Mouse (Mus musculus) CH12.LX (cell line): Measurements from ENCODE around the gene Rgs14. TPM values are rescaled to one million over a fixed set of nuclear protein-coding genes. Genes with fewer than 3 reads are reported as not detected.

ENCODE experiments used
- DNase-seq: peaks from one replicate; pipeline ENCODE4 v3.0.0-alpha.2; 2013; ENCODE audit errors: extremely low read depth
- H3K27ac ChIP-seq: 2 replicates; pipeline ENCODE4 v1.5.1; 2012; ENCODE audit warnings: low read depth, mild to moderate bottlenecking, control low read depth, moderate library complexity; ENCODE audit not compliant: insufficient read depth
- H3K27me3 ChIP-seq: replicated peaks from 2 replicates; pipeline ENCODE3; 2012; ENCODE audit warnings: inconsistent platforms
- H3K36me3 ChIP-seq, 2 experiments: replicated peaks in 1 of 2; 2 replicates each; pipeline versions ENCODE3 to v1.6.1; 2012; ENCODE audit warnings: inconsistent platforms in 1 of 2, low read length in 1 of 2, mild to moderate bottlenecking in 1 of 2, mixed read lengths in 1 of 2, moderate library complexity in 1 of 2; ENCODE audit not compliant: control insufficient read depth in 1 of 2, insufficient read depth in 1 of 2
- H3K4me1 ChIP-seq, 2 experiments: 2 replicates each; pipeline ENCODE4 v1.6.1; 2012; ENCODE audit warnings: inconsistent platforms in 1 of 2, moderate library complexity in 1 of 2; ENCODE audit not compliant: insufficient read depth in 2 of 2, control insufficient read depth in 1 of 2
- H3K4me2 ChIP-seq: 2 replicates; pipeline ENCODE4 v1.6.1; 2012; ENCODE audit warnings: low read depth, mild to moderate bottlenecking, control low read depth; ENCODE audit not compliant: poor library complexity, insufficient read depth, severe bottlenecking
- H3K4me3 ChIP-seq, 3 experiments: fragments of 150-350 bp in 1 of 3; sonication (generic) in 1 of 3; replicated peaks in 1 of 3; 2 replicates each; pipeline versions ENCODE3 to v1.5.1; 2011 to 2012; ENCODE audit warnings: low read depth in 2 of 3, low read length in 2 of 3, mild to moderate bottlenecking in 2 of 3, moderate library complexity in 2 of 3, control low read depth in 1 of 3, improper control_type of control experiment in 1 of 3, inconsistent platforms in 1 of 3, mixed read lengths in 1 of 3; ENCODE audit not compliant: poor library complexity in 1 of 3
- H3K79me2 ChIP-seq: replicated peaks from 2 replicates; pipeline ENCODE4 v1.6.1; 2012; ENCODE audit warnings: mild to moderate bottlenecking, moderate library complexity; ENCODE audit not compliant: control insufficient read depth, poor library complexity, insufficient read depth, severe bottlenecking; ENCODE audit errors: extremely low read depth
- H3K9ac ChIP-seq: 2 replicates; pipeline ENCODE4 v1.6.1; 2012; ENCODE audit warnings: low read depth, mild to moderate bottlenecking, control low read depth, moderate library complexity; ENCODE audit not compliant: insufficient read depth
- H3K9me3 ChIP-seq: replicated peaks from 2 replicates; pipeline ENCODE3; 2012; ENCODE audit warnings: low read length, inconsistent platforms, mixed read lengths
- CHD1 ChIP-seq: IDR thresholded peaks from 2 replicates; pipeline ENCODE4 v1.6.1; 2012; ENCODE audit warnings: low read depth, low read length, improper control_type of control experiment, inconsistent platforms
- CHD2 ChIP-seq: IDR thresholded peaks from 2 replicates; pipeline ENCODE4 v1.6.1; 2011; ENCODE audit warnings: low read length, improper control_type of control experiment
- CTCF ChIP-seq, 2 experiments: IDR thresholded peaks in 1 of 2; conservative IDR thresholded peaks in 1 of 2; 2 replicates each; pipeline ENCODE4 v1.5.1; 2011 to 2012; ENCODE audit warnings: low read depth in 2 of 2, low read length in 2 of 2, improper control_type of control experiment in 1 of 2, inconsistent platforms in 1 of 2, mild to moderate bottlenecking in 1 of 2, moderate library complexity in 1 of 2
- E2F4 ChIP-seq: IDR thresholded peaks from 2 replicates; pipeline ENCODE4 v1.6.1; 2011; ENCODE audit warnings: low read depth, low read length, improper control_type of control experiment; ENCODE audit not compliant: insufficient replicate concordance
- ELF1 ChIP-seq: IDR thresholded peaks from 2 replicates; pipeline ENCODE4 v1.6.1; 2014; ENCODE audit warnings: low read depth, mild to moderate bottlenecking, inconsistent platforms, low read length, improper control_type of control experiment
- EP300 ChIP-seq: IDR thresholded peaks from 2 replicates; pipeline ENCODE4 v1.6.1; 2011; ENCODE audit warnings: low read length, improper control_type of control experiment
- ETS1 ChIP-seq: conservative IDR thresholded peaks from 2 replicates; pipeline ENCODE4 v1.6.1; 2012; ENCODE audit warnings: low read depth, mild to moderate bottlenecking, inconsistent platforms, low read length, improper control_type of control experiment, moderate library complexity
- GABPA ChIP-seq: IDR thresholded peaks from 2 replicates; pipeline ENCODE4 v1.6.1; 2012; ENCODE audit warnings: low read depth, low read length, improper control_type of control experiment, inconsistent platforms; ENCODE audit not compliant: insufficient replicate concordance
- HCFC1 ChIP-seq: IDR thresholded peaks from 2 replicates; pipeline ENCODE4 v1.6.1; 2012; ENCODE audit warnings: low read depth, mild to moderate bottlenecking, inconsistent platforms, low read length, improper control_type of control experiment
- IRF4 ChIP-seq: IDR thresholded peaks from 2 replicates; pipeline ENCODE4 v1.6.1; 2014; ENCODE audit warnings: low read depth, mild to moderate bottlenecking, inconsistent platforms, low read length, improper control_type of control experiment
- JUN ChIP-seq: IDR thresholded peaks from 2 replicates; pipeline ENCODE4 v1.6.1; 2011; ENCODE audit warnings: low read depth, mild to moderate bottlenecking, low read length, improper control_type of control experiment, moderate library complexity; ENCODE audit not compliant: insufficient read depth
- JUND ChIP-seq: conservative IDR thresholded peaks from 2 replicates; pipeline ENCODE4 v1.6.1; 2011; ENCODE audit warnings: low read depth, low read length, improper control_type of control experiment
- MAX ChIP-seq: IDR thresholded peaks from 2 replicates; pipeline ENCODE4 v1.6.1; 2011; ENCODE audit warnings: low read length, improper control_type of control experiment
- MAZ ChIP-seq: IDR thresholded peaks from 2 replicates; pipeline ENCODE4 v1.6.1; 2012; ENCODE audit warnings: low read depth, mild to moderate bottlenecking, inconsistent platforms, low read length, improper control_type of control experiment, moderate library complexity
- MEF2A ChIP-seq: IDR thresholded peaks from 2 replicates; pipeline ENCODE4 v1.6.1; 2014; ENCODE audit warnings: low read depth, mild to moderate bottlenecking, inconsistent platforms, low read length, improper control_type of control experiment, borderline replicate concordance
- MXI1 ChIP-seq: IDR thresholded peaks from 2 replicates; pipeline ENCODE4 v1.6.1; 2011; ENCODE audit warnings: mild to moderate bottlenecking, low read depth, low read length, improper control_type of control experiment
- NELFE ChIP-seq: IDR thresholded peaks from 2 replicates; pipeline ENCODE4 v1.6.1; 2011; ENCODE audit warnings: low read depth, low read length, improper control_type of control experiment
- NRF1 ChIP-seq: IDR thresholded peaks from 2 replicates; pipeline ENCODE4 v1.6.1; 2014; ENCODE audit warnings: low read depth, mild to moderate bottlenecking, inconsistent platforms, low read length, improper control_type of control experiment, moderate library complexity
- PAX5 ChIP-seq: IDR thresholded peaks from 2 replicates; pipeline ENCODE4 v1.6.1; 2012; ENCODE audit warnings: low read length, inconsistent platforms, mixed read lengths
- RAD21 ChIP-seq: IDR thresholded peaks from 2 replicates; pipeline ENCODE4 v1.6.1; 2011; ENCODE audit warnings: low read depth, mild to moderate bottlenecking, low read length, improper control_type of control experiment, moderate library complexity
- RCOR1 ChIP-seq: conservative IDR thresholded peaks from 2 replicates; pipeline ENCODE4 v1.6.1; 2012; ENCODE audit warnings: low read depth, mild to moderate bottlenecking, inconsistent platforms, low read length, improper control_type of control experiment
- TCF12 ChIP-seq: IDR thresholded peaks from 2 replicates; pipeline ENCODE4 v1.6.1; 2014; ENCODE audit warnings: low read depth, mild to moderate bottlenecking, inconsistent platforms, low read length, improper control_type of control experiment
- UBTF ChIP-seq: IDR thresholded peaks from 2 replicates; pipeline ENCODE4 v1.6.1; 2012; ENCODE audit warnings: low read depth, mild to moderate bottlenecking, inconsistent platforms, low read length, improper control_type of control experiment, moderate library complexity
- USF2 ChIP-seq: conservative IDR thresholded peaks from 2 replicates; pipeline ENCODE4 v1.6.1; 2011; ENCODE audit warnings: low read depth, low read length, improper control_type of control experiment
- ZKSCAN1 ChIP-seq: IDR thresholded peaks from 2 replicates; pipeline ENCODE4 v1.6.1; 2012; ENCODE audit warnings: low read depth, inconsistent platforms, low read length, improper control_type of control experiment, borderline replicate concordance
- ZMIZ1 ChIP-seq: IDR thresholded peaks from 2 replicates; pipeline ENCODE4 v1.6.1; 2012; ENCODE audit warnings: low read depth, mild to moderate bottlenecking, inconsistent platforms, low read length, improper control_type of control experiment
- ZNF384 ChIP-seq: IDR thresholded peaks from 2 replicates; pipeline ENCODE4 v1.6.1; 2012; ENCODE audit warnings: low read depth, low read length, improper control_type of control experiment, inconsistent platforms
- dilution Hi-C: fragments of 300-500 bp; cut with MboI; formaldehyde crosslinking; loops from 2 replicates; pipeline ENCODE4 v1.14.3; 2020; ENCODE audit warnings: low sequenced_read_pairs; ENCODE audit not compliant: extremely low pct_unique_long_range_greater_than_20kb, extremely low pct_ligation_motif_present
- in situ Hi-C: fragments of 300-500 bp; cut with MboI; formaldehyde crosslinking; loops from 3 replicates; pipeline ENCODE4 v1.14.3; 2019; ENCODE audit warnings: low sequenced_read_pairs, low pct_ligation_motif_present, low pct_unique_long_range_greater_than_20kb, mixed read lengths
- polyA plus RNA-seq: library from polyadenylated mRNA; unstranded; fragments of >175 nt; gene quantifications from 2 replicates; pipeline ENCODE4 v1.2.1, GENCODE M21; 2012; ENCODE audit warnings: low read depth; ENCODE audit not compliant: insufficient read length
- total RNA-seq, 2 experiments: library from RNA; depleted of rRNA; stranded (reverse); fragments of 300-350 nt in 1 of 2; fragments of >200 nt in 1 of 2; gene quantifications; 2 replicates each; pipeline ENCODE4 v1.2.3; 2012 to 2014

Gene Rgs14
- total and polyA plus RNA-seq, 3 experiments: 6.3 to 8.0 (median 7.6) TPM

DNA sequence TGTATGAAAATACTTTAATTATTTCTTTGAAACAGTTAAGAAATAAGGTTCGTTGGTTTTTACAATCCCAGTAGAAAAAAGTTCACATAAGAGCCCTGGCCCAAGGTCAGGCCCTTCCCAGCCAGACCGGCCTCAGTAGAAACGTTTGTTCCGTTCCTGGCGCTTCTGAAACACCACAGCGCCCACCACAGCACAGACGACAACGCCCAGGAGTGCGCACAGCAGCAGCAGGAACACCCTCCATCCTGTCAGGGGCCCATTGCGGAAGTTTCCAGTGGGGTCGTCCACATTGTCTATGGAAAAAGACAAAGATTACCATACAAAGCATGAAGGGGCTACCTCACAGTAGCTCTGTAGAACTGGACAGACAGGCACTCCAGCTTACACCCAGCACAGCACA lies 22.8 kb upstream of the Rgs14 start:
- Histone ChIP-seq H3K9me3 (no peaks in the 10 kb centered on the region), H3K4me1 (peaks cover 2 to 5% of the 10 kb centered on the region in 2 experiments; a peak in 3 of 4 replicates), H3K79me2 (no peaks in the 10 kb centered on the region; the same call in 1 of the 2 replicates), H3K4me3 (no peak overlapping the region), H3K4me2 (no peak overlapping the region), H3K27ac (no peak overlapping the region), H3K27me3 (no peaks in the 10 kb centered on the region), H3K36me3 (peaks cover 69 to 89% of the 10 kb centered on the region in 2 experiments), H3K9ac (no peak overlapping the region)
- TF ChIP-seq TCF12 (no peak), MAX (no peak), CTCF (conservative IDR thresholded peaks at IDR 0.05 in 1 of 2, IDR thresholded peaks at IDR 0.05 in 1 of 2; ENCODE audit: low read depth in 2 of 2, low read length in 2 of 2) (no peak), CHD2 (no peak), MXI1 (no peak), MEF2A (no peak), NELFE (no peak), HCFC1 (no peak), EP300 (no peak), GABPA (no peak), ELF1 (no peak), UBTF (no peak), NRF1 (no peak), ZNF384 (no peak), MAZ (no peak), ETS1 (no peak), E2F4 (no peak)
- dilution Hi-C loops: no loop called here
- in situ Hi-C loops: no loop called here
- no peak for DNase-seq

DNA sequence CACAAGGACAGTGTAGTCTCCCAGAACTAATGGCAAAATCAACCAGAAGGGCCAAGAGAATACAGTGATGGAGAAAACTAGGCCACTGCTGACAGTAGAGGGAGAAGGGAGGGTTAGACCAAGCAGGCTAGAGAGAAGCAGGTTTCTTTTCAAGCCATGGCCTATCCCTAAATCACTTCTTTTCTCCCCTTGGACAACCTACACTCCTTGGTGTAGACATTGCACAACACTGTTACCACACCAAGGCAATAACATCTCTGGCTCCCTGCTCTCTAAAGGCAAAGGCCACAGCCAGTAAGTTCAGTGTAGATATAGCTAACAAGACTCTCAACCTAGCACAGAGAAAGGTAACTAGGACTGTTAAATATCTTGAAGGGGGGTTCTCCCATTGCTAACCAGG lies 8.4 kb upstream of the Rgs14 start:
- in situ Hi-C loops (no loop called here), dilution Hi-C loops (no loop called here)
- H3K27ac ChIP-seq: no peak overlapping the region
- no peaks in the 10 kb centered on the region for H3K27me3 ChIP-seq
- H3K4me1 ChIP-seq: peaks cover 8 to 53% of the 10 kb centered on the region in 2 experiments
- H3K36me3 ChIP-seq: peaks cover 30 to 48% of the 10 kb centered on the region in 2 experiments
- H3K4me3 ChIP-seq: peak overlapping the region; percentile 92 to 100 (median 93)
- H3K4me2 ChIP-seq: peak overlapping the region; percentile 84
- H3K9me3 ChIP-seq: no peaks in the 10 kb centered on the region
- H3K9ac ChIP-seq: peak overlapping the region; percentile 93
- DNase-seq: no peak
- no peak for TF ChIP-seq CHD1
- no peak for TF ChIP-seq ELF1
- TF ChIP-seq JUND: no peak
- no peak for TF ChIP-seq EP300
- no peak for TF ChIP-seq MAX
- no peak for TF ChIP-seq NELFE
- no peak for TF ChIP-seq USF2
- no peak for TF ChIP-seq JUN
- no peak for TF ChIP-seq RAD21
- TF ChIP-seq ZMIZ1: no peak
- no peak for TF ChIP-seq GABPA
- no peak for TF ChIP-seq ZKSCAN1
- no peak for TF ChIP-seq UBTF
- no peak for TF ChIP-seq PAX5
- TF ChIP-seq IRF4: no peak
- TF ChIP-seq TCF12: no peak
- TF ChIP-seq ZNF384: no peak
- no peak for TF ChIP-seq NRF1
- no peak for TF ChIP-seq ETS1
- no peak for TF ChIP-seq RCOR1
- peaks cover 61% of the 10 kb centered on the region for H3K79me2 ChIP-seq
